9 mouse cellular contexts compared by ENCODE assay signal in genomic region chr5:34252307-34252966, GRCm38 (mm10). TPM values are rescaled to one million over a fixed set of nuclear protein-coding genes. Genes with fewer than 3 reads are reported as not detected.
DNase-seq lines count a peak whose midpoint lies in the region; ATAC-seq lines count a peak whose summit lies in the region.
"Had no signal": no experiment of that assay in that cellular context is flagged by ENCODE, and none has a peak within 500 bp of the region (broad histone marks: within the 10 kb centered on the region; RNA-seq: fewer than 3 reads in every experiment).

No protein-coding gene starts in this region.

- DNase-seq in gastrocnemius, postnatal 10 days: peak; percentile 42
- DNase-seq in gastrocnemius, postnatal 14 days: no peak
- no peak for DNase-seq in midbrain, embryonic 10.5 days (ENCODE audit: low spot score)
- no peak for DNase-seq in midbrain, embryonic 11.5 days (ENCODE audit: low spot score, missing footprints)
- peak; percentile 38 for DNase-seq in lung, postnatal 36 days
- peak; percentile 47 to 62 for DNase-seq in thymus, postnatal 36 days
- DNase-seq in right cerebral cortex, adult 18-20 months: no peak
- no peak for DNase-seq in adrenal gland, adult 18-20 months (ENCODE audit: low spot score in 2 of 2)

- H3K9ac ChIP-seq in midbrain, embryonic 11.5 days (ENCODE audit: low read length): no peak overlapping the region

- H3K9me3 ChIP-seq in midbrain, embryonic 10.5 days (replicated peaks): no peaks in the 10 kb centered on the region
- H3K9me3 ChIP-seq in midbrain, embryonic 11.5 days (ENCODE audit: control insufficient read depth, low read length): no peaks in the 10 kb centered on the region

- WGBS in midbrain, embryonic 10.5 days: 75% methylated on average over 4 of the region's 4 CpGs
- WGBS in midbrain, embryonic 11.5 days: 64% methylated on average over 4 of the region's 4 CpGs

- intact Hi-C loops in gastrocnemius, postnatal 14 days (cut with DNase I; ENCODE audit: low total_unique reads): no loop called here

- H3K27ac ChIP-seq in midbrain, embryonic 10.5 days (replicated peaks): peak overlapping the region; percentile 47
- H3K27ac ChIP-seq in midbrain, embryonic 11.5 days (ENCODE audit: low read depth, low read length): no peak overlapping the region

- H3K4me3 ChIP-seq in midbrain, embryonic 10.5 days: no peak overlapping the region
- H3K4me3 ChIP-seq in midbrain, embryonic 11.5 days (ENCODE audit: low read depth, low read length): no peak overlapping the region

- no peak for ATAC-seq in midbrain, embryonic 11.5 days (ENCODE audit: low FRiP score)

- no peak overlapping the region for H3K4me2 ChIP-seq in midbrain, embryonic 11.5 days

- H3K27me3 ChIP-seq in midbrain, embryonic 10.5 days (ENCODE audit: low read depth, poor library complexity, severe bottlenecking): no peaks in the 10 kb centered on the region
- H3K27me3 ChIP-seq in midbrain, embryonic 11.5 days (ENCODE audit: control insufficient read depth, insufficient read depth, low read length): no peaks in the 10 kb centered on the region

- peaks cover 22% of the 10 kb centered on the region for H3K4me1 ChIP-seq in midbrain, embryonic 10.5 days
- H3K4me1 ChIP-seq in midbrain, embryonic 11.5 days (ENCODE audit: control insufficient read depth, insufficient read depth, low read length): 0 out of 2 replicates have a peak, but pooled peaks cover 2% of the 10 kb centered on the region

- no peaks in the 10 kb centered on the region for H3K36me3 ChIP-seq in midbrain, embryonic 10.5 days
- H3K36me3 ChIP-seq in midbrain, embryonic 11.5 days (ENCODE audit: control insufficient read depth, insufficient read depth, low read length): no peaks in the 10 kb centered on the region

RNA-seq across cellular contexts. Expression of gene Zfyve28, which starts 35.8 kb away (rescaled TPM):
- total RNA-seq in gastrocnemius, postnatal 10 days (2021): 1 to 10 TPM; 1.1 to 1.5 TPM
- 1 to 10 TPM in 1 of 2 experiments, under 1 TPM in 1; 0.66 to 1.2 TPM for total RNA-seq in gastrocnemius, postnatal 14 days (2021)
- polyA plus RNA-seq in midbrain, embryonic 10.5 days (2016; fragmentation: Nextera tagmentation; extraction: Ambion mirVana): 1.1 and 2.3 TPM in 2 replicates
- 0.75 and 1.0 TPM in 2 replicates for polyA plus RNA-seq in midbrain, embryonic 11.5 days (2014; fragmentation: Nextera tagmentation; extraction: Ambion mirVana)
- total RNA-seq in adrenal gland, adult 18-20 months (2021): 1 to 10 TPM in 1 of 2 experiments, under 1 TPM in 1; 0.53 to 1.0 TPM

RNA-seq across cellular contexts. Expression of gene Cfap99, which starts 36.0 kb away (rescaled TPM):
- under 1 TPM in 1 of 2 experiments, not detected in 1; 0.12 TPM for total RNA-seq in gastrocnemius, postnatal 10 days (2021)
- total RNA-seq in gastrocnemius, postnatal 14 days (2021): under 1 TPM in 1 of 2 experiments, not detected in 1; 0.16 TPM
- polyA plus RNA-seq in midbrain, embryonic 10.5 days (2016; fragmentation: Nextera tagmentation; extraction: Ambion mirVana): not detected in 2 replicates
- 0.16 TPM in 1 of 2 replicates, not detected in the other for polyA plus RNA-seq in midbrain, embryonic 11.5 days (2014; fragmentation: Nextera tagmentation; extraction: Ambion mirVana)
- total RNA-seq in adrenal gland, adult 18-20 months (2021): not detected
- polyA plus RNA-seq: small intestine, adult 2 months had no signal

Comparison
In these comparisons a context has a peak if more than half of its experiments do, and no peak if none do; other contexts are left out.
1. DNase-seq: peak in gastrocnemius, postnatal 10 days (single experiment), lung, postnatal 36 days (single experiment) and thymus, postnatal 36 days (2 of 2); none in gastrocnemius, postnatal 14 days (single experiment), midbrain, embryonic 10.5 days (single experiment), midbrain, embryonic 11.5 days (single experiment), right cerebral cortex, adult 18-20 months (single experiment) and adrenal gland, adult 18-20 months (0 of 2).